Mouse (Mus musculus): Measurements from ENCODE around the gene Ddx18. TPM values are rescaled to one million over a fixed set of nuclear protein-coding genes. Genes with fewer than 3 reads are reported as not detected.

Ddx18 gene
- polyA plus RNA-seq, 1 experiment = 54.0 TPM

DNA sequence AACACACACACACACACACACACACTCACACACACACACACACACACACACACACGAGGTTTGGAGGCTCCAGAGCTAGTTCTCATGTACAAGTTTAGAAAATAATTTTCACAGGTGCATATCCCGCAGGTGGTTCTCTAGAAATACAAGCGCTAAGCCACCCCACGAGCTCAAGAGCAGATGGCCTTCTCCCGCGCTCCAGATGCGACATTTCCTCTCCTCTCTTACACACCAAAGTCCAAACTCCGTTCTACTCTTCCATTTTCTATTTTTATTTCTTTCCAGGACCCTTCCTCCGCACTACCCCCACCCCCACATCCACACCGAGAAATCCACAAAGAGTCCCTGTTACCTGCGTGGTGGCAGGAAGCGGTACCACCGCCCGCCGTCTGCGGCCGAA lies 40.7 kb downstream of the Ddx18 start:
- DNase-seq (ENCODE audit: low read depth) = no peak
- no peak for TF ChIP-seq POLR2A (IDR thresholded peaks at IDR 0.05; ENCODE audit: borderline replicate concordance, extremely low read depth, insufficient read depth, insufficient read length, poor library complexity, severe bottlenecking)
- no peak for TF ChIP-seq CTCF (IDR thresholded peaks at IDR 0.05; ENCODE audit: borderline replicate concordance, extremely low read depth, insufficient read depth, insufficient read length)

DNA sequence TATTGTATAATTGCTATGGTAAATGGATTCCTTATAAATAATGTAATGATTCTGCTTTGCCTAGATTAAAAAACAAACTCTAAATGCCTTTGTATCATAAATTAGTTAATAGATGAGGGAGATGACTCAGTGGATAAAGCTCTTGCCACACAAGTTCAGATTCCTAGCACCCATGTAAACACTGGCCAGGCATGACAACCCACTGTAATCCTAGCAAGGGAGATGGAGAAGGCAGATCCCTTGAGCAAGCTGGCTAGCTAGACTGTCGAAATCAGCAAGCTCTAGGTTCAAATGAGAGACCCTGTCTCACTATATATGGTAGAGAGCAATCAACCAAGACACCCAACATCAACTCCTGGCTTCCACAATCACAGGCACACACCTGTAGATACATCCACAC lies 49.2 kb downstream of the Ddx18 start:
- no peak for DNase-seq (ENCODE audit: low read depth)
- no peak for TF ChIP-seq CTCF (IDR thresholded peaks at IDR 0.05; ENCODE audit: borderline replicate concordance, extremely low read depth, insufficient read depth, insufficient read length)

DNA sequence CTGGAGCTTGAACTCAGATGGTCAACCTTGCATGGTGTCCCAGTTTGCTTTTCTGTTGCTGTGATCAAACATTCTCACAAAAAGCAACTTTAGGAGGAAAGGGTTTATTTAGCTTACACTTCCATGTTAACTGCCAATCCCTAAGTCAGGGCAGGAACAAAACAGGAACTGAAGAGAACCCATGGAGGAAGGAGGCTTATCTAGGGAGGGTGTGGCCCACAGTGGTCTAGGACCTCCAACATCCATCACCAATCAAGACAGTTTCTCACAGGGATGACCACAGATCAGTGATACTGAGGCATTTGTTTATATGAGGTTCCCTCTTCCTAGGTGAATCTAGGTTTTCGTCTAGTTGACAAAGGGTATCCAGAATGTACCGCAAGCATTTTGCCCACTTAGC lies 55.8 kb downstream of the Ddx18 start:
- no peak for DNase-seq (ENCODE audit: low read depth)
- no peak for TF ChIP-seq POLR2A (IDR thresholded peaks at IDR 0.05; ENCODE audit: borderline replicate concordance, extremely low read depth, insufficient read depth, insufficient read length, poor library complexity, severe bottlenecking)
- TF ChIP-seq CTCF (IDR thresholded peaks at IDR 0.05; ENCODE audit: borderline replicate concordance, extremely low read depth, insufficient read depth, insufficient read length) = no peak

DNA sequence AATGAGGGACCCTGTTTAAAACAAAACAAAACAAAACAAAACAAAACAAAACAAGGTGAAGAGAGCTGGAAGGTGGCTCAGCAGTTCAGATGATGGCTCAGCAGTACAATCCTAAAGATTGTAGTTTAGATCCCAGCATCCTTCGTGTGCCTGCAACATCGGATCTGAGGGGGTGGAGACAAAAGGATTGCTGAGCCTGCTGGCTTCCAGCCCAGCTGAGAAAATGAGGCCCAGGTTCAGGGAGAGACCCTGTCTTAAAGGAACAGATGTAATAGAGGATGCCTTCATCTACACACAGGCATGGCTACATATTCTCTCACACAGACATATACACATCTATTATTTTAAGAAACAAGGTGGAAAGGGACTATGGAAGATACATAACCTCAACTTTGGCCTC lies 56.6 kb downstream of the Ddx18 start:
- DNase-seq (ENCODE audit: low read depth) = peak; percentile 68
- TF ChIP-seq POLR2A (IDR thresholded peaks at IDR 0.05; ENCODE audit: borderline replicate concordance, extremely low read depth, insufficient read depth, insufficient read length, poor library complexity, severe bottlenecking) = no peak
- TF ChIP-seq CTCF (IDR thresholded peaks at IDR 0.05; ENCODE audit: borderline replicate concordance, extremely low read depth, insufficient read depth, insufficient read length) = no peak

DNA sequence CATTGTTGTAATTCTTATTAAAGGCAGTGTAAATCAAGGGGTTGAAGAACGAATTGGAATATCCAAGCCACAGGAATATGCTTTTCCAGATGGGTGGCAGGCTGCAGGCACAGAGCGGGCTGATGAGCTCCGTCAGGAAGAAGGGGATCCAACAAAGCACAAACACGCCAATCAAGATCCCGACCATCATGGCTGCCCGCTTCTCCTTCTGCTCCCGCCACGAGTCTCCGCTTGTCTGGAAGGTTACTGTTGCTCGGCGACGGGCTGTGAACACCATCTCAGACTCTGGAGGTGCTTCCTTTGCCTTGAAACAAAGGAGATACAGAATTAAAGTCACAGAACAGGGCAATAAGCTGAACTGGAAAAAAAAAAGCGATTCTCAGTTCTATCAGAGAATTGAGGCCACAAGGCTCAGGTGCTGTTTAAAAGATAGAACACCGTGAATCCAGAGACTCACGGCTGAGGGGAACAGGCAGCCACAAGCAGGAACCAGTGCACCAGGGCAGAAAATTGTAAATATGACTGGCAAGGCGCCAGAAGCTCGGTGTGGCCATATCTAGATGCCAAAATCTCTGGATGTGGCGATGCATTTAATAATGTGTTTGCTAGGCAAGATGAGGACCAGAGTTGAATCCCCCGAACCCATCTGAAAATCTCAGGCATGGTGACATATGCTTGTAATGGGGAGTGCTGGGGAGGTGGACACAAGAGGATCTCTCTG lies 57.2 kb downstream of the Ddx18 start:
- TF ChIP-seq POLR2A (IDR thresholded peaks at IDR 0.05; ENCODE audit: borderline replicate concordance, extremely low read depth, insufficient read depth, insufficient read length, poor library complexity, severe bottlenecking) = no peak
- no peak for TF ChIP-seq CTCF (IDR thresholded peaks at IDR 0.05; ENCODE audit: borderline replicate concordance, extremely low read depth, insufficient read depth, insufficient read length)
- peak; percentile 39 for DNase-seq (ENCODE audit: low read depth)

DNA sequence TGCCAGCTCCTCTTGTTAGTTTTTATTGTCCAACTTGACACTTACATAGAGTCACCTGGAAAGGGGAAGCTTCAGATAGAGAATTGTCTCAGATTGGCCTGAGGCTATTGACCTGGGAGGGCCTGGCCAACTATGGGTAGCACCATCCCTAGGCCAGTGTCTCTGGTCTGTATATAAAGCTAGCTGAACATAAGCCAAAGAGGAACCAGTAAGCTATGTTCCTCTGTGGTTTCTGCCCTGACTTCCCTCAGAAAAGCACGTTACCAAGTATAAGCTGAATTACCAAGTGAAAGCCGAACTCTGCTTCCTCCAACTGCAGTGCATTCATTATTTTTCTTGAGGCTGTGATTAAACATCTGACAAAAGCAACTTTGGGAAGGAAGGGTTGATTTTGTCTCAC lies 59.1 kb downstream of the Ddx18 start:
- DNase-seq (ENCODE audit: low read depth) = no peak
- no peak for TF ChIP-seq CTCF (IDR thresholded peaks at IDR 0.05; ENCODE audit: borderline replicate concordance, extremely low read depth, insufficient read depth, insufficient read length)
- TF ChIP-seq POLR2A (IDR thresholded peaks at IDR 0.05; ENCODE audit: borderline replicate concordance, extremely low read depth, insufficient read depth, insufficient read length, poor library complexity, severe bottlenecking) = no peak

Other genes starting within 250 kb of the Ddx18 start
- gene Insig2, start 235.4 kb downstream of the Ddx18 start, polyA plus RNA-seq (2012; rRNA removed) = 37.0 and 38.2 TPM in 2 replicates
- 17.0 and 18.7 TPM in 2 replicates for gene Ccdc93, start 136.9 kb downstream of the Ddx18 start, polyA plus RNA-seq (2012; rRNA removed)
- gene Htr5b, start 39.5 kb downstream of the Ddx18 start, polyA plus RNA-seq (2012; rRNA removed) = 0.55 and 0.88 TPM in 2 replicates